Mouse (Mus musculus) lung, adult 2 months (tissue): Measurements from ENCODE around the gene Hspa14. TPM values are rescaled to one million over a fixed set of nuclear protein-coding genes. Genes with fewer than 3 reads are reported as not detected.

Source experiments
- DNase-seq: peaks from one replicate; pipeline ENCODE4 v3.0.0; 2022
- H3K4me1 ChIP-seq: fragments of 200-500 bp; 2 replicates; pipeline ENCODE4 v1.6.1; 2011; ENCODE audit warnings: low read length; ENCODE audit not compliant: control insufficient read depth, insufficient read depth
- H3K4me3 ChIP-seq: fragments of 200-500 bp; replicated peaks from 2 replicates; pipeline ENCODE3; 2011; ENCODE audit warnings: low read depth, mild to moderate bottlenecking, control low read depth, low read length; ENCODE audit errors: extremely low read depth
- CTCF ChIP-seq: fragments of 200-500 bp; IDR thresholded peaks from 2 replicates; pipeline ENCODE4 v1.5.1; 2011; ENCODE audit warnings: mild to moderate bottlenecking, low read length, control low read depth; ENCODE audit not compliant: insufficient read depth
- POLR2A ChIP-seq: fragments of 200-500 bp; IDR thresholded peaks from 2 replicates; pipeline ENCODE4 v1.6.1; 2011; ENCODE audit warnings: low read depth, mild to moderate bottlenecking, control low read depth, low read length, borderline replicate concordance; ENCODE audit errors: extremely low read depth
- WGBS: fragments of 180-500 bp; shearing (Covaris S2); methylation state at CpG from one replicate; pipeline ENCODE4 v1.1.7; 2018; 5-methylcytosine and 5-hydroxymethylcytosine counted together
- polyA plus RNA-seq: library from polyadenylated mRNA; depleted of rRNA; stranded (reverse); fragments of >200 nt; gene quantifications from 2 replicates; pipeline ENCODE4 v1.2.3, GENCODE M21; 2012

Gene Hspa14
- polyA plus RNA-seq, 1 experiment = 25.5 TPM

DNA sequence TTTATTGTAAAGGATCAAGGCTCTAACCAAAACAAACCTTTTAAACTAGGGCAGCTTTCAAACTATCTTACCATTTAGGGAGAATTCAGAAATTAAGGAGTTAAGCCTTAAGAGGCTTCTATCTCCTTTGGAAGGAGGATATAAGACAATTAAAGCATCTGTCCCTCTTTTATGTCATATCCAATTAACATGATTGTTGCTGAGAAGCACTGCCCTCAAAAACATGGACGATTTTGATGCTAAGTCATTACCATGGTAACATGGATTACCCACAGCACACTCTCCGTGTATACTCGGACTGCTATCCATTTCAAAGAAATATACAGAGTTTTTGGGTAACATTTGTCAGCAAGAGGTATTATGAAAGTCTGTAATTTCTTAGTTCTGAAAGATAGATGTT lies 22.8 kb downstream of the Hspa14 start:
- Histone ChIP-seq H3K4me1 (no peaks in the 10 kb centered on the region), H3K4me3 (no peak overlapping the region)
- no peak for TF ChIP-seq POLR2A
- TF ChIP-seq CTCF = no peak
- no peak for DNase-seq
- WGBS = 89% methylated on average over 3 of the region's 3 CpGs

GRCm38 (mm10) chr2:3480239-3480638 lies 32.4 kb downstream of the Hspa14 start:
- H3K4me1 ChIP-seq = peaks cover 6% of the 10 kb centered on the region
- no peak overlapping the region for H3K4me3 ChIP-seq
- whole genome bisulfite sequencing = 76% methylated on average over 3 of the region's 3 CpGs
- TF ChIP-seq POLR2A (no peak), CTCF (no peak)
- DNase-seq = no peak

- WGBS = 48% methylated on average over 3 of the region's 3 CpGs
- TF ChIP-seq CTCF (no peak), POLR2A (no peak)
- Histone ChIP-seq H3K4me1 (peaks cover 8% of the 10 kb centered on the region), H3K4me3 (peak overlapping the region; percentile 50)
- DNase-seq = peak; percentile 8
These were observed 36.8 kb downstream of the Hspa14 start for GRCm38 (mm10) chr2:3475746-3476251.

- TF ChIP-seq POLR2A (peak; percentile 86; the same call in 1 of the 2 replicates), CTCF (no peak)
- under 1% methylated on average over 40 of the region's 42 CpGs for WGBS
- H3K4me3 ChIP-seq = peak within 1 kb of the TSS; percentile 95
- peak; percentile 97 for DNase-seq
- peaks cover 8% of the 10 kb centered on the region for H3K4me1 ChIP-seq
These were observed 37.7 kb downstream of the Hspa14 start, which contains the start of gene Suv39h2 for GRCm38 (mm10) chr2:3474861-3475283. Gene Suv39h2 (minus strand): TSS chr2:3475031.

DNA sequence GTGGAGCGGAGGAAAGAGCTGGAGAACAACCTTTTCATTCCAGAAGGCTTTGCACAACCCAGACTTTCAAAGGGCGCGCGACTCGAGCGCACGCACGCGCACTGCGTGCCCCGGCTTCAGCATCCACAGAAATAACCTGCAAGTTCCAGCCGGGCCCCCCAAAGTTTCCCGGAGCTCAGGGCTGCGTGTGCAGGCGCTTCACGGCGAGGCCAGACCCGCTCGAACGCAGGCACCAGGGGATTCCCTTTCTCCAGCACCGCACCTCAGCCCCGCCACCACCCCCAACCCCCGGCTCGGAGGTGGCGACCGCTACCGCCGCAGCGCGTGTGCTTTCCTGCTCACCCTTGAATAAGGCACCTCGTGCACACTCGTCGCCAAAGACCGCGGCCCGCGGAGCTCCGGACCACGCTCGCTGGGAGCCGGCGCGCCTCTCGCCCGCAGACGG lies 38.2 kb downstream of the Hspa14 start:
- TF ChIP-seq POLR2A = no peak
- TF ChIP-seq CTCF = no peak
- WGBS = under 1% methylated on average over 46 of the region's 46 CpGs
- Histone ChIP-seq H3K4me1 (peaks cover 8% of the 10 kb centered on the region), H3K4me3 (peak overlapping the region; percentile 64)
- DNase-seq = peak; percentile 51

DNA sequence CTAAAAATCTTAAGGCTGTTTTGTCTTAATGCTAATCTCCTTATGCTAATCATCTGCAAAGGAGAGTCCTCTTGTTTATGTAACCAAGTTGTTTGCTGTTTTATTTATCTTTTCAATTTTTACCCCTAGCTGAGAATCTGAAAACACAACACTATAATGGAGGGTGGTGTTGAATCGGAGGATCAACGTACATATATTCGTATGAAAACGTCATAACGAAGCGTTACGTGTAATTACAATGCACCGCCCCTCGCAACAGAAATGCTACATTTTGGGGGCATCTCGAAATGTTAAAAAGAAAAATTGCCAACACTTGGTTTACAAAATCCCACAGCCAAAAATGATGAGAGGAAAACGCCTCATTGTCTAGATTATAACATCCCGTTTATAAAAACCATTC lies 38.7 kb downstream of the Hspa14 start:
- Histone ChIP-seq H3K4me3 (peak overlapping the region; percentile 64), H3K4me1 (peaks cover 8% of the 10 kb centered on the region)
- TF ChIP-seq POLR2A = no peak
- no peak for TF ChIP-seq CTCF
- no peak for DNase-seq
- WGBS = under 1% methylated on average over 12 of the region's 12 CpGs

DNA sequence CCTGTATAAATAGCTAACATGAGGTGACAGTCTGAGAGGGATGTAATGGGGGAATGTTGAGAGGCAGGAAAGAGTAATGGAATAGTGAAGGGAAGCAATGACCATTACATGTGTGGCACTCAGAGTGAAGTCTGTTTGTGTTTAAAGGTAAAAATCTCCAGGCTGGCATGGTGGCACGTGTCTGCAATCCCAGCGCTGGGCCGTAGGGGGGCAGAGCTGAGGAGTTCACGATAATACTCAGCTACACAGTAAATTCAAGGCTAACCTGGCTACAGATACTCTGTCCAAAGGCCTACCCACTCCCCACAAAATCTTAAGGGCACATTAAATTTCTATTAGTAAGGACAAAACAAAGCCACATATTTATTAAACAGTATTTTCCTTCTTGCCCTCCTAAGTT lies 56.0 kb downstream of the Hspa14 start:
- DNase-seq = no peak
- TF ChIP-seq CTCF (no peak), POLR2A (no peak)
- WGBS = 74% methylated on average over 4 of the region's 4 CpGs
- no peak overlapping the region for H3K4me3 ChIP-seq
- no peaks in the 10 kb centered on the region for H3K4me1 ChIP-seq

DNA sequence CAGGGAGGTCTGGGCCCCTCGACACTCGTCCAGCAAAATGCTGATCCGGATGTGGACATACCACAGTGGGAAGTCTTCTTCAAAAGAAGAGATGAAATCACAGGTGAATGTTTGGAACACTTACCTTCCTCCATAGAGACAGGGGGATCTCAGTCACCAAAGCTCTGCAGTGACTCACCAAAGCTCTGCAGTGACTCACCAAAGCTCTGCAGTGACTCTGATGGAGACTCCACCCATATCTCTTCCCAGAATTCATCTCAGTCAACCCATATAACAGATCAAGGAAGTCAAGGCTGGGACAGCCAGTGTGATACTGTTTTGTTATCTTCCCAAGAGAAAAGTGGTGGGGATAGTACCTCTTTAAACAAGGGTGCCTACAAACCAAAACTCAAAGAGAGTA lies 59.5 kb downstream of the Hspa14 start:
- Histone ChIP-seq H3K4me1 (no peaks in the 10 kb centered on the region), H3K4me3 (no peak overlapping the region)
- TF ChIP-seq POLR2A = no peak
- TF ChIP-seq CTCF = no peak
- no peak for DNase-seq
- 94% methylated on average over 3 of the region's 3 CpGs for WGBS

- no peak for DNase-seq
- 60% methylated on average over 2 of the region's 2 CpGs for WGBS
- Histone ChIP-seq H3K4me3 (no peak overlapping the region), H3K4me1 (no peaks in the 10 kb centered on the region)
- TF ChIP-seq CTCF = no peak
- TF ChIP-seq POLR2A = no peak
These were observed 63.2 kb downstream of the Hspa14 start for GRCm38 (mm10) chr2:3449431-3449830.

GRCm38 (mm10) chr2:3445984-3446383 lies 66.6 kb downstream of the Hspa14 start:
- Histone ChIP-seq H3K4me1 (peaks cover 2% of the 10 kb centered on the region), H3K4me3 (no peak overlapping the region)
- WGBS = 80% methylated on average over 4 of the region's 4 CpGs
- DNase-seq = no peak
- TF ChIP-seq POLR2A (no peak), CTCF (no peak)
